Comparison of ENCODE assay signal across 12 mouse cellular contexts in the genomic region with DNA sequence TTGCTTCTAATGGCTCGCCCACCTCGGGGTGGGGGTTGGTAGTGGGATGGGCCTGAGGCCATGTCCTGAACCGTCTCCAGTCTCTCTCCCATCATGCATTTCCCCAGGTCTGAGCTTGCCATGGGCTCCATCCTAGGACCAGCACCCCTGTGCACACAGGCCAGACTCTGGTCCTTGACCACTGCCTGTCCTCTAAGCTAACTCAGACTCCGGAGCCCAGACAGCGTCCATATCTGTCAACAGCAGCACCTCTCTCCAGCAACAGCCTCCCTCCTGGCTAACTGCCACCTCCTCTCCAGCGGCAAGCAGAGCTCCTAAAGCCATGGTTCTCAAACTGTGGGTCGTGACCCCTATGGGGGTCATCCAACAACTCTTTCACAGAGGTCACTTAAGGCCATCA. TPM values are rescaled to one million over a fixed set of nuclear protein-coding genes. Genes with fewer than 3 reads are reported as not detected.
DNase-seq lines count a peak whose midpoint lies in the region; ATAC-seq and TF ChIP-seq lines count a peak whose summit lies in the region.
"Had no signal": no experiment of that assay in that cellular context is flagged by ENCODE, and none has a peak within 500 bp of the region (broad histone marks: within the 10 kb centered on the region; RNA-seq: fewer than 3 reads in every experiment).

No protein-coding gene starts in this region.

- H3K4me1 ChIP-seq in forebrain, embryonic 10.5 days = peaks cover 26% of the 10 kb centered on the region
- H3K4me1 ChIP-seq in forebrain, postnatal 0 days (ENCODE audit: insufficient read depth) = no peaks in the 10 kb centered on the region
- H3K4me1 ChIP-seq in lung, embryonic 15.5 days = peaks cover 29% of the 10 kb centered on the region
- peaks cover 14% of the 10 kb centered on the region for H3K4me1 ChIP-seq in limb, embryonic 10.5 days
- peaks cover 15% of the 10 kb centered on the region for H3K4me1 ChIP-seq in stomach, embryonic 15.5 days

- peaks cover 100% of the 10 kb centered on the region for H3K27me3 ChIP-seq in forebrain, embryonic 10.5 days (ENCODE audit: poor library complexity, severe bottlenecking)
- no peaks in the 10 kb centered on the region for H3K27me3 ChIP-seq in forebrain, postnatal 0 days (ENCODE audit: insufficient read depth, low read length)
- H3K27me3 ChIP-seq in lung, embryonic 15.5 days = peaks cover 25% of the 10 kb centered on the region
- peaks cover 89% of the 10 kb centered on the region for H3K27me3 ChIP-seq in limb, embryonic 10.5 days (ENCODE audit: low read depth, poor library complexity, severe bottlenecking)
- 0 out of 2 replicates have a peak, but pooled peaks cover 4% of the 10 kb centered on the region for H3K27me3 ChIP-seq in stomach, embryonic 15.5 days (replicated peaks)

- ATAC-seq in forebrain, postnatal 0 days = no peak
- ATAC-seq in lung, embryonic 15.5 days (ENCODE audit: borderline replicate concordance, extremely low read depth, low FRiP score, low TSS enrichment) = peak; percentile 35; the same call in 1 of the 2 replicates
- no peak for ATAC-seq in stomach, embryonic 15.5 days (ENCODE audit: insufficient read depth, low FRiP score, low read depth)

- H3K27ac ChIP-seq in forebrain, embryonic 10.5 days = peak overlapping the region; percentile 79
- no peak overlapping the region for H3K27ac ChIP-seq in forebrain, postnatal 0 days (ENCODE audit: low read depth, low read length)
- no peak overlapping the region for H3K27ac ChIP-seq in lung, embryonic 15.5 days
- H3K27ac ChIP-seq in limb, embryonic 10.5 days = no peak overlapping the region
- no peak overlapping the region for H3K27ac ChIP-seq in stomach, embryonic 15.5 days

- no peak overlapping the region for H3K4me2 ChIP-seq in forebrain, postnatal 0 days (ENCODE audit: low read depth)
- H3K4me2 ChIP-seq in lung, embryonic 15.5 days = peak overlapping the region; percentile 31; the same call in 1 of the 2 replicates
- peak overlapping the region; percentile 41; the same call in 1 of the 2 replicates for H3K4me2 ChIP-seq in stomach, embryonic 15.5 days

- H3K9me3 ChIP-seq in forebrain, embryonic 10.5 days = no peaks in the 10 kb centered on the region
- no peaks in the 10 kb centered on the region for H3K9me3 ChIP-seq in forebrain, postnatal 0 days (ENCODE audit: low read length)
- no peaks in the 10 kb centered on the region for H3K9me3 ChIP-seq in lung, embryonic 15.5 days
- no peaks in the 10 kb centered on the region for H3K9me3 ChIP-seq in limb, embryonic 10.5 days (replicated peaks)
- H3K9me3 ChIP-seq in stomach, embryonic 15.5 days = no peaks in the 10 kb centered on the region

- no peak for TF ChIP-seq CTCF in forebrain, postnatal 0 days (IDR thresholded peaks at IDR 0.05; ENCODE audit: low read depth)

- DNase-seq in forebrain, embryonic 10.5 days (ENCODE audit: extremely low spot score, low spot score) = no peak
- DNase-seq in forebrain, postnatal 0 days = no peak
- DNase-seq in lung, adult 18-20 months = no peak
- no peak for DNase-seq in limb, embryonic 10.5 days (ENCODE audit: low spot score)
- DNase-seq in right cerebral cortex, adult 18-20 months = no peak
- no peak for DNase-seq in layer of hippocampus, adult 8-10 months (ENCODE audit: low spot score in 2 of 2)

- no peaks in the 10 kb centered on the region for H3K36me3 ChIP-seq in forebrain, embryonic 10.5 days (replicated peaks)
- no peaks in the 10 kb centered on the region for H3K36me3 ChIP-seq in forebrain, postnatal 0 days (ENCODE audit: insufficient read depth)
- no peaks in the 10 kb centered on the region for H3K36me3 ChIP-seq in lung, embryonic 15.5 days
- no peaks in the 10 kb centered on the region for H3K36me3 ChIP-seq in limb, embryonic 10.5 days
- no peaks in the 10 kb centered on the region for H3K36me3 ChIP-seq in stomach, embryonic 15.5 days

- WGBS in forebrain, embryonic 10.5 days = 14% methylated on average over 7 of the region's 7 CpGs
- 19% methylated on average over 7 of the region's 7 CpGs for WGBS in forebrain, postnatal 0 days
- WGBS in lung, embryonic 15.5 days = 14% methylated on average over 7 of the region's 7 CpGs
- WGBS in limb, embryonic 10.5 days = 10% methylated on average over 7 of the region's 7 CpGs
- WGBS in stomach, embryonic 15.5 days = 14% methylated on average over 7 of the region's 7 CpGs

- no peak overlapping the region for H3K9ac ChIP-seq in forebrain, postnatal 0 days
- H3K9ac ChIP-seq in lung, embryonic 15.5 days = no peak overlapping the region
- H3K9ac ChIP-seq in stomach, embryonic 15.5 days = no peak overlapping the region

- H3K4me3 ChIP-seq in forebrain, embryonic 10.5 days = peak overlapping the region; percentile 50
- H3K4me3 ChIP-seq in forebrain, postnatal 0 days (ENCODE audit: low read depth, low read length) = no peak overlapping the region
- H3K4me3 ChIP-seq in lung, embryonic 15.5 days = no peak overlapping the region
- H3K4me3 ChIP-seq in limb, embryonic 10.5 days = peak overlapping the region; percentile 32; the same call in 1 of the 2 replicates
- no peak overlapping the region for H3K4me3 ChIP-seq in stomach, embryonic 15.5 days (replicated peaks)

RNA-seq across cellular contexts. Expression of a gene that starts 14.4 kb away (rescaled TPM):
- not detected in 2 replicates for polyA plus RNA-seq in forebrain, embryonic 10.5 days (2016; fragmentation: Nextera tagmentation; extraction: Ambion mirVana)
- not detected in 2 replicates for total RNA-seq in forebrain, postnatal 0 days (2014; rRNA removed)
- polyA plus RNA-seq in forebrain, postnatal 0 days (2015; fragmentation: Nextera tagmentation; extraction: Ambion mirVana) = not detected in 2 replicates
- not detected in 2 replicates for polyA plus RNA-seq in lung, embryonic 15.5 days (2015; fragmentation: Nextera tagmentation; extraction: Ambion mirVana)
- polyA plus RNA-seq in limb, embryonic 10.5 days (2016; fragmentation: Nextera tagmentation; extraction: Ambion mirVana) = not detected in 2 replicates
- polyA plus RNA-seq in stomach, embryonic 15.5 days (2015; fragmentation: Nextera tagmentation; extraction: Ambion mirVana) = not detected in 2 replicates
- total RNA-seq in layer of hippocampus, adult 8-10 months (2022) = not detected
- total RNA-seq: left cerebral cortex, postnatal 36 days; neutrophil, adult 5-6 weeks had no signal
- polyA plus RNA-seq: cortical plate, adult 2 months; thymus, postnatal 0 days had no signal

RNA-seq across cellular contexts. Expression of a gene that starts 42.8 kb away (rescaled TPM):
- 18.2 and 19.6 TPM in 2 replicates for polyA plus RNA-seq in forebrain, embryonic 10.5 days (2016; fragmentation: Nextera tagmentation; extraction: Ambion mirVana)
- total RNA-seq in forebrain, postnatal 0 days (2014; rRNA removed) = 1.2 and 2.3 TPM in 2 replicates
- polyA plus RNA-seq in forebrain, postnatal 0 days (2015; fragmentation: Nextera tagmentation; extraction: Ambion mirVana) = 4.6 and 5.6 TPM in 2 replicates
- polyA plus RNA-seq in lung, embryonic 15.5 days (2015; fragmentation: Nextera tagmentation; extraction: Ambion mirVana) = 17.5 and 17.9 TPM in 2 replicates
- polyA plus RNA-seq in limb, embryonic 10.5 days (2016; fragmentation: Nextera tagmentation; extraction: Ambion mirVana) = 6.8 and 9.0 TPM in 2 replicates
- polyA plus RNA-seq in stomach, embryonic 15.5 days (2015; fragmentation: Nextera tagmentation; extraction: Ambion mirVana) = 7.0 and 12.0 TPM in 2 replicates
- total RNA-seq in layer of hippocampus, adult 8-10 months (2022) = 1 to 10 TPM; 5.4 to 6.3 (median 5.8) TPM

Comparison
In these comparisons a context has a peak if more than half of its experiments do, and no peak if none do; other contexts are left out.
1. H3K4me3 ChIP-seq: peak in forebrain, embryonic 10.5 days (single experiment) and limb, embryonic 10.5 days (single experiment); none in forebrain, postnatal 0 days (single experiment), lung, embryonic 15.5 days (single experiment) and stomach, embryonic 15.5 days (single experiment).